Mouse (Mus musculus) intestine, embryonic 15.5 days (tissue): ENCODE results near the gene Zfp143. TPM values are rescaled to one million over a fixed set of nuclear protein-coding genes. Genes with fewer than 3 reads are reported as not detected.

ENCODE experiments used
- ATAC-seq: fragments of 200-750 bp; cut with Nextera tagmentation; 2 replicates; pipeline ENCODE4 v1.8.0; 2017; ENCODE audit warnings: moderate TSS enrichment, moderate library complexity
- H3K27ac ChIP-seq: fragments of 300-500 bp; sonication (generic); 2 replicates; pipeline ENCODE4 v1.5.1; 2015; ENCODE audit warnings: mild to moderate bottlenecking, inconsistent platforms
- H3K27me3 ChIP-seq: fragments of 300-500 bp; sonication (generic); replicated peaks from 2 replicates; pipeline ENCODE4 v1.6.1; 2015; ENCODE audit warnings: inconsistent platforms
- H3K36me3 ChIP-seq: fragments of 300-500 bp; sonication (generic); 2 replicates; pipeline ENCODE4 v1.6.1; 2015; ENCODE audit warnings: inconsistent platforms
- H3K4me1 ChIP-seq: fragments of 300-500 bp; sonication (generic); replicated peaks from 2 replicates; pipeline ENCODE4 v1.6.1; 2015; ENCODE audit warnings: inconsistent platforms
- H3K4me2 ChIP-seq: fragments of 300-500 bp; sonication (generic); replicated peaks from 2 replicates; pipeline ENCODE4 v1.6.1; 2015; ENCODE audit warnings: mild to moderate bottlenecking, inconsistent platforms
- H3K4me3 ChIP-seq: fragments of 300-500 bp; sonication (generic); replicated peaks from 2 replicates; pipeline ENCODE4 v1.5.1; 2015; ENCODE audit warnings: inconsistent platforms
- H3K9ac ChIP-seq: fragments of 300-500 bp; sonication (generic); 2 replicates; pipeline ENCODE4 v1.6.1; 2015; ENCODE audit warnings: inconsistent platforms
- H3K9me3 ChIP-seq: fragments of 300-500 bp; sonication (generic); 2 replicates; pipeline ENCODE4 v1.6.1; 2016; ENCODE audit warnings: inconsistent platforms
- WGBS: fragments of 180-500 bp; shearing (Covaris S2); methylation state at CpG from one replicate; pipeline ENCODE4 v1.1.7; 2015; 5-methylcytosine and 5-hydroxymethylcytosine counted together
- polyA plus RNA-seq: library from polyadenylated mRNA; unstranded; fragments of >200 nt; fragmentation: Nextera tagmentation; extraction: Ambion mirVana; gene quantifications from 2 replicates; pipeline ENCODE4 v1.2.1, GENCODE M21; 2015

Zfp143 gene
- polyA plus RNA-seq, 1 experiment from 2014 or later: 15.0 TPM

DNA sequence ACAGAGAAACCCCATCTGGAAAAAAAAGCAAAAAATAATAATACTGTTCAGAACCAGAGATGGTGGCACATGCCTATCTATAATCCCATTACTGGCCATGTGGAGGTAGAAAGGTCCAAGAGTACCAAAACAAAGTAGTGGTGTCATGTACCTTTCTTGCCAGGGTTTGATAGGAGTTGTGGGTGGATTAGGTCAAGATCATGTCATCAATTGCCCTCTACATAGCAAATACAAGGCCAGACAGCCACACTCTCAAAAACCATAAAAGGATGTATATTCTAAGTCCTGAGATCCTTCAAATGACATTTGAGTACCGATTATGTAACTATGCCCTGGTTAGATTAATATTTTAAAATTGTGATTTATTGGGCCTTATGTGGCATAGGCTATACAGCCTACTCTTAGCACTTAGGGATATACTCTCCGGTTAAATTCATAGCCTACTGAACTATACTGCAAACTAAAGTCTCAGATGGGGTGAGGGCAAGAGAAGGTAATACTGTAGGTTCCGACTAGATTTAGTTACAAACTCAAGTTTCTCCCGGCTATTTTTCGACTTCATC lies 830 bp upstream of the Zfp143 start:
- ATAC-seq: no peak
- Histone ChIP-seq H3K36me3 (peaks cover under 1% of the 10 kb centered on the region; the same call in 1 of the 2 replicates), H3K27me3 (no peaks in the 10 kb centered on the region), H3K4me1 (peaks cover 10% of the 10 kb centered on the region; the same call in 1 of the 2 replicates), H3K4me2 (peak overlapping the region; percentile 60), H3K9ac (peak overlapping the region; percentile 99), H3K27ac (peak overlapping the region; percentile 99), H3K4me3 (peak overlapping the region; percentile 76), H3K9me3 (no peaks in the 10 kb centered on the region)
- 20% methylated on average over 5 of the region's 5 CpGs for WGBS

- peak; percentile 26 for ATAC-seq
- H3K9me3 ChIP-seq: no peaks in the 10 kb centered on the region
- under 1% methylated on average over 26 of the region's 26 CpGs for WGBS
- peak overlapping the region; percentile 99 for H3K9ac ChIP-seq
- H3K27me3 ChIP-seq: no peaks in the 10 kb centered on the region
- peaks cover 10% of the 10 kb centered on the region; the same call in 1 of the 2 replicates for H3K4me1 ChIP-seq
- H3K4me3 ChIP-seq: peak overlapping the region; percentile 76
- H3K27ac ChIP-seq: peak overlapping the region; percentile 99
- peak overlapping the region; percentile 60 for H3K4me2 ChIP-seq
- no peaks in the 10 kb centered on the region for H3K36me3 ChIP-seq
Measured at GRCm38 (mm10) chr7:110060669-110061198, 283 bp upstream of the Zfp143 start.

- no peaks in the 10 kb centered on the region for H3K9me3 ChIP-seq
- H3K4me3 ChIP-seq: peak overlapping the region; percentile 70
- peak overlapping the region; percentile 93 for H3K9ac ChIP-seq
- under 1% methylated on average over 48 of the region's 48 CpGs for WGBS
- no peaks in the 10 kb centered on the region for H3K27me3 ChIP-seq
- ATAC-seq: peak; percentile 91
- peaks cover 10% of the 10 kb centered on the region; the same call in 1 of the 2 replicates for H3K4me1 ChIP-seq
- no peaks in the 10 kb centered on the region for H3K36me3 ChIP-seq
- peak overlapping the region; percentile 61 for H3K4me2 ChIP-seq
- H3K27ac ChIP-seq: peak overlapping the region; percentile 100
Measured at GRCm38 (mm10) chr7:110061752-110062273, 796 bp downstream of the Zfp143 start.

GRCm38 (mm10) chr7:110063731-110064130 lies 2.7 kb downstream of the Zfp143 start:
- Histone ChIP-seq H3K9ac (no peak overlapping the region), H3K4me2 (no peak overlapping the region), H3K27me3 (no peaks in the 10 kb centered on the region), H3K4me3 (no peak overlapping the region), H3K9me3 (no peaks in the 10 kb centered on the region), H3K36me3 (peaks cover 7% of the 10 kb centered on the region; the same call in 1 of the 2 replicates), H3K27ac (no peak overlapping the region), H3K4me1 (peaks cover 10% of the 10 kb centered on the region; the same call in 1 of the 2 replicates)
- WGBS: 94% methylated on average over 9 of the region's 9 CpGs
- ATAC-seq: no peak

DNA sequence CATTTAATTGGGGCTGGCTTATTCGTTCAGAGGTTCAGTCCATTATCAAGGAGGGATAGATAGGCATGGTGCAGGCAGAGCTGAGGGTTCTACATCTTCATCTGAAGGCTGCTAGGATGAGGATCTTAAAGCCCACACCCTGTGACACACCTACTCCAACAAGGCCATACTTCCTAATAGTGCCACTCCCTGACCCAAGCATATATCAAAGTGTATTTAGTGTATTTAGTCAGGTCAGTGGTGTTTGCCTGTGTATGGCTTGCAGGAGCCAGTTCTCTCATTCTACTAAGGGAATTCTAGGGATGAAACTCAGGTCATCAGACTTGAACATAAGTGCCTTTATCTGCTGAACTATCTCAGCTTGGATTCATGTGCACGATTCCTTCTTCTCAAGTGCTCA lies 8.1 kb downstream of the Zfp143 start:
- H3K4me2 ChIP-seq: no peak overlapping the region
- H3K27ac ChIP-seq: no peak overlapping the region
- H3K9me3 ChIP-seq: no peaks in the 10 kb centered on the region
- ATAC-seq: no peak
- 77% methylated on average over 2 of the region's 2 CpGs for WGBS
- H3K9ac ChIP-seq: no peak overlapping the region
- peaks cover 24% of the 10 kb centered on the region for H3K36me3 ChIP-seq
- H3K4me1 ChIP-seq: no peaks in the 10 kb centered on the region
- no peak overlapping the region for H3K4me3 ChIP-seq
- H3K27me3 ChIP-seq: no peaks in the 10 kb centered on the region

DNA sequence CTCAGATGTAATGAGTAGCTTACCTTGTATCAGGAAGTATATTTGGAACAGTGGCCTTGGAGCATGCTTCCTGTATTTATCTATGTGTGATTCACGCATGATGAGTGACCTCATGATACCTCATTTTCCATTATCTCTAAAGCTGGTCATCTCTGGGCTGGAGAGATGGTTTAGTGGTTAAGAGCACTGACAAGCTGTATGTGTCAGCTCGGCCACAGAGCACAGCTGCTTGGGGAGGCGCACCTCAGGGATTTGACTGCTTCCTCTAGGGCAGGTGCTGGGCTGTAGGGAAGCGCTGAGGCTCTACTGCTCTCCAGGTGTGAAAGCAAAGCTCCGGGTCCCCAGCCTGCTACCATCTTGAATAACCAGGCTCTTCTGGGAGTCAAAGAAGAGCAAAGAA lies 17.2 kb downstream of the Zfp143 start:
- H3K27me3 ChIP-seq: no peaks in the 10 kb centered on the region
- H3K4me2 ChIP-seq: no peak overlapping the region
- no peak overlapping the region for H3K27ac ChIP-seq
- 91% methylated on average over 5 of the region's 5 CpGs for WGBS
- peaks cover 35% of the 10 kb centered on the region for H3K36me3 ChIP-seq
- H3K4me1 ChIP-seq: no peaks in the 10 kb centered on the region
- H3K9ac ChIP-seq: no peak overlapping the region
- H3K4me3 ChIP-seq: no peak overlapping the region
- H3K9me3 ChIP-seq: no peaks in the 10 kb centered on the region
- no peak for ATAC-seq

- H3K4me2 ChIP-seq: no peak overlapping the region
- no peak overlapping the region for H3K27ac ChIP-seq
- no peaks in the 10 kb centered on the region for H3K9me3 ChIP-seq
- no peak for ATAC-seq
- H3K36me3 ChIP-seq: peaks cover 44% of the 10 kb centered on the region
- H3K27me3 ChIP-seq: no peaks in the 10 kb centered on the region
- no peak overlapping the region for H3K9ac ChIP-seq
- WGBS: 70% methylated on average over 13 of the region's 13 CpGs
- H3K4me3 ChIP-seq: no peak overlapping the region
- no peaks in the 10 kb centered on the region for H3K4me1 ChIP-seq
Measured at GRCm38 (mm10) chr7:110083386-110084165, 22.6 kb downstream of the Zfp143 start.

- no peak overlapping the region for H3K9ac ChIP-seq
- H3K9me3 ChIP-seq: no peaks in the 10 kb centered on the region
- no peak overlapping the region for H3K27ac ChIP-seq
- no peak for ATAC-seq
- H3K36me3 ChIP-seq: peaks cover 46% of the 10 kb centered on the region
- H3K4me3 ChIP-seq: no peak overlapping the region
- H3K4me1 ChIP-seq: 0 out of 2 replicates have a peak, but pooled peaks cover 3% of the 10 kb centered on the region
- no peak overlapping the region for H3K4me2 ChIP-seq
- H3K27me3 ChIP-seq: no peaks in the 10 kb centered on the region
Measured at GRCm38 (mm10) chr7:110085217-110085616, 24.2 kb downstream of the Zfp143 start.

- 0 out of 2 replicates have a peak, but pooled peaks cover 3% of the 10 kb centered on the region for H3K4me1 ChIP-seq
- no peaks in the 10 kb centered on the region for H3K27me3 ChIP-seq
- peak overlapping the region; percentile 70 for H3K27ac ChIP-seq
- peaks cover 43% of the 10 kb centered on the region for H3K36me3 ChIP-seq
- no peak overlapping the region for H3K9ac ChIP-seq
- WGBS: 64% methylated on average over 4 of the region's 4 CpGs
- H3K4me2 ChIP-seq: 0 out of 2 replicates have a peak overlapping the region, but pooled peaks have one; percentile 17
- no peaks in the 10 kb centered on the region for H3K9me3 ChIP-seq
- no peak overlapping the region for H3K4me3 ChIP-seq
- peak; percentile 97 for ATAC-seq
Measured at GRCm38 (mm10) chr7:110087914-110088313, 26.9 kb downstream of the Zfp143 start.

DNA sequence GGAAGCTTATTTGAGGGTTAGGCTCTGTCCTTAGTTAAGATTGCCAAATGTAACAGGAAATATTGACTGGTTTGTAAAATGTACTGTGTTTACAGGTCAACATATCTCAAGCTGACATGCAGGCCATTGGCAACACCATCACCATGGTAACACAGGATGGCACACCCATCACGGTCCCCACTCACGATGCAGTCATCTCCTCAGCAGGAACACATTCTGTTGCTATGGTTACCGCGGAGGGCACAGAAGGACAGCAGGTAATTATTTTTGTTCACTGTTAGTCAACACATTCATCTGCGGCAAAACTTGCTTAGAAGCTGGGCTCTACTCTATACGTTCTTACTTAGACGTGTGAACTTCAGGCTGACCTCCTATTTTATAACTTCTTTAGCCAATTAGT lies 30.7 kb downstream of the Zfp143 start:
- Histone ChIP-seq H3K27me3 (no peaks in the 10 kb centered on the region), H3K4me2 (no peak overlapping the region), H3K9me3 (no peaks in the 10 kb centered on the region), H3K4me3 (no peak overlapping the region), H3K36me3 (peaks cover 25% of the 10 kb centered on the region), H3K27ac (no peak overlapping the region), H3K4me1 (peaks cover 8% of the 10 kb centered on the region; the same call in 1 of the 2 replicates), H3K9ac (no peak overlapping the region)
- 70% methylated on average over 7 of the region's 7 CpGs for WGBS
- ATAC-seq: no peak

DNA sequence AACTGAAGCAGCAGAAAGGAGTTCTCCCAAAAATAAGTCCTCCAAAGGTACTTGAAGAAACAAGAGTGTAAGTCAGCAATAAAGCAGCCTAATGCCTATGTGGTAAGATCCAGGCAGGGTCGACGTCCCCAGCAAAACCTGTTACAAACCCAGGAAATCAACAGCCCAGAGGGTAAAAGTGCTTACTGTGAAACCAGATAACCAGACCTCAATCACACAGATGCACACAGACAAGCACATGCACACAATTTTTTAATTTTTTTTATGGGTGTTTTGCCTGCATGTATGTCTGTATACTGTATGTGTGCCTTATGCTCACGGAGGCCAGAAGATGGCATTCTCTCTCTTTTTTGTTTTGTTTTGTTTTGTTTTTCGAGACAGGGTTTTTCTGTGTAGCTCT lies 35.3 kb downstream of the Zfp143 start:
- peak overlapping the region; percentile 73; the same call in 1 of the 2 replicates for H3K27ac ChIP-seq
- no peaks in the 10 kb centered on the region for H3K27me3 ChIP-seq
- no peak overlapping the region for H3K4me3 ChIP-seq
- ATAC-seq: no peak
- peaks cover 5% of the 10 kb centered on the region; the same call in 1 of the 2 replicates for H3K4me1 ChIP-seq
- H3K9ac ChIP-seq: no peak overlapping the region
- H3K4me2 ChIP-seq: no peak overlapping the region
- H3K36me3 ChIP-seq: peaks cover 17% of the 10 kb centered on the region
- WGBS: 71% methylated on average over 4 of the region's 4 CpGs
- no peaks in the 10 kb centered on the region for H3K9me3 ChIP-seq

DNA sequence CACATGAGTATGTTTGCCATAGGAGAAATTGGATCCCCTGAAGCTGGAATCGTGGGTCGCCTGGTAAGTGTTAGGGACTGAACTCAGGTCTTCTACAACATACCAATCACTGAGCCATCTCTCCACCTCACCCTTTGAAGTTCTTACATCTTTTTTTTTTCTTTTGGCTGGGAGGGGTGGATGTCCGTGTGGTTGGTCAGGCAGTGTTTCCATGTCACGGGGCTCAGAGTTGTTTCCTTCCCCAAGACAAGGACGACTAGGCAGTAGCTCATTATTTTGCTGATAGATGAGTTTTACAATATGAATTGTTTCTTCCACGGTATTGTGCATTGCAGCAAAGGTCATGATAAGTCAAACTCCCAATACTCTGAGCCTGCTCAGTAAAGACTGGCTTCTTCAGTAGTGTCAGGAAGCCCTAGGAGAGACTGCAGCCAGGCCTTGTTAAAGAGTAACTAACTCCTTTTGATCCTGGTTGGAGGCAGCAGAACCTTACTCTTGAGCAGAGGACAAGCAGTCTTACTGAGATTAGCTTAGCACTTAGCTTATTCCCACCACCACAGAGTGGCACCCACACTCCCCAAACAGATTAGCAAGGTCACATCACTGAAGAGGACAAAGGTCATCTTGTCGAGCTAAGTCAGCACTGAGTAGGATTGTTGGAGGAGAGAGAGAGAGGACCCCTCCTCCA lies 36.2 kb downstream of the Zfp143 start:
- Histone ChIP-seq H3K27ac (peak overlapping the region; percentile 73), H3K4me2 (no peak overlapping the region), H3K9me3 (no peaks in the 10 kb centered on the region), H3K36me3 (peaks cover 14% of the 10 kb centered on the region), H3K27me3 (no peaks in the 10 kb centered on the region), H3K9ac (no peak overlapping the region), H3K4me3 (no peak overlapping the region), H3K4me1 (peaks cover 5% of the 10 kb centered on the region; the same call in 1 of the 2 replicates)
- peak; percentile 85 for ATAC-seq
- WGBS: 39% methylated on average over 7 of the region's 7 CpGs
